Mouse (Mus musculus) megakaryocyte, embryonic 14.5 days (primary cell): ENCODE measurements around the gene Slc25a13.

ENCODE experiments used
- FLI1 ChIP-seq: IDR thresholded peaks from 2 replicates; pipeline ENCODE4 v1.6.1; 2012; ENCODE audit warnings: low read length, inconsistent platforms, mixed read lengths
- GATA1 ChIP-seq: IDR thresholded peaks from 3 replicates; pipeline ENCODE4 v1.6.1; 2012; ENCODE audit warnings: mixed read lengths, low read length, inconsistent platforms, borderline replicate concordance

DNA sequence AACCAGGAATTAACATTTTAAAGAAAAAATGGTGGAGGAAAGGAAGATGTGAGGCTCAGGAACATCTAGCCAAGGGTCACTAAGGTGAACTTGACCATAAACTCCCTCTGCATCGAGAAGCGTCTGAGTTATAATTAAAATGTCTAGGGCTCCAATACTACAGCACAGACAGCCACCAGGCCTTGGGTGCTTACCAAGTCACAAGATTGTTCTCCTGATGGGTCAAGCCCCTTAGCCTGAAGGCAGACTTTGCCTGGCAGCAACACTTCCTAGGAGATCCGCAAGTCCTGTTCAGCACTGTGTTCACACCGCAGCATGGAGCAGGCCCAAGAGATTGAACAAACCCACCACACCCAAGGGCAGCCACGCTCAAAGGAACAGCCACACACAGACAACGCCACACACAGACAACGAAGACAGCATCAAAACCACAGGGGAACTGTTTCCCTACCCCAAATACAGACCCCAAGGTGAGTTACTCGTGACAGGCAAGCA is 83.4 kb downstream of the Slc25a13 start:
- TF ChIP-seq GATA1, result no peak
- TF ChIP-seq FLI1, result no peak
